ENCODE assay signal across 15 mouse cellular contexts in genomic region chr15:45711109-45711508, GRCm38 (mm10).
DNase-seq lines count a peak whose midpoint lies in the region; ATAC-seq and TF ChIP-seq lines count a peak whose summit lies in the region.
"Had no signal": no experiment of that assay in that cellular context is flagged by ENCODE, and none has a peak within 500 bp of the region (broad histone marks: within the 10 kb centered on the region; RNA-seq: fewer than 3 reads in every experiment).

No protein-coding gene starts in this region.

- DNase-seq in cerebellum, adult 9-10 months: peak; percentile 27
- DNase-seq in cerebellum, adult 11 months: no peak
- no peak for DNase-seq in neural tube, embryonic 10.5 days (ENCODE audit: extremely low spot score, low spot score)
- DNase-seq in hindbrain, postnatal 0 days (ENCODE audit: low spot score): peak; percentile 88
- DNase-seq in telencephalon, adult 2 months (ENCODE audit: low read depth, low spot score): peak; percentile 26
- no peak for DNase-seq in heart, adult 18-20 months
- no peak for DNase-seq in right cerebral cortex, postnatal 4 days
- DNase-seq: adrenal gland, postnatal 25 days; heart, adult 11 months; heart, postnatal 36 days; kidney, adult 18-20 months; lung, adult 2 months; right cerebral cortex, postnatal 25 days; thymus, postnatal 25 days had no signal

- H3K27me3 ChIP-seq in neural tube, embryonic 12.5 days (replicated peaks): no peaks in the 10 kb centered on the region
- no peaks in the 10 kb centered on the region for H3K27me3 ChIP-seq in hindbrain, postnatal 0 days (ENCODE audit: insufficient read depth, low read length)

- ATAC-seq in neural tube, embryonic 12.5 days (ENCODE audit: low FRiP score, low read depth): peak; percentile 44; the same call in 1 of the 2 replicates
- peak; percentile 76 for ATAC-seq in hindbrain, postnatal 0 days

- H3K4me1 ChIP-seq in neural tube, embryonic 12.5 days: no peaks in the 10 kb centered on the region
- no peaks in the 10 kb centered on the region for H3K4me1 ChIP-seq in hindbrain, postnatal 0 days (ENCODE audit: insufficient read depth, low read length)

- no peak overlapping the region for H3K4me2 ChIP-seq in neural tube, embryonic 12.5 days (replicated peaks)
- H3K4me2 ChIP-seq in hindbrain, postnatal 0 days (ENCODE audit: low read depth, low read length): no peak overlapping the region

- TF ChIP-seq CTCF in hindbrain, postnatal 0 days (IDR thresholded peaks at IDR 0.05; ENCODE audit: low read depth): no peak

- 43% methylated on average over 2 of the region's 2 CpGs for WGBS in neural tube, embryonic 12.5 days
- 22% methylated on average over 2 of the region's 2 CpGs for WGBS in hindbrain, postnatal 0 days

- no peak overlapping the region for H3K9ac ChIP-seq in neural tube, embryonic 12.5 days
- H3K9ac ChIP-seq in hindbrain, postnatal 0 days (replicated peaks; ENCODE audit: low read length): no peak overlapping the region

- H3K27ac ChIP-seq in neural tube, embryonic 12.5 days: no peak overlapping the region
- no peak overlapping the region for H3K27ac ChIP-seq in hindbrain, postnatal 0 days

- H3K36me3 ChIP-seq in neural tube, embryonic 12.5 days: no peaks in the 10 kb centered on the region
- no peaks in the 10 kb centered on the region for H3K36me3 ChIP-seq in hindbrain, postnatal 0 days (ENCODE audit: insufficient read depth, low read length)

- no peaks in the 10 kb centered on the region for H3K9me3 ChIP-seq in neural tube, embryonic 12.5 days
- no peaks in the 10 kb centered on the region for H3K9me3 ChIP-seq in hindbrain, postnatal 0 days (ENCODE audit: low read length)

- no peak overlapping the region for H3K4me3 ChIP-seq in neural tube, embryonic 12.5 days
- no peak overlapping the region for H3K4me3 ChIP-seq in hindbrain, postnatal 0 days (ENCODE audit: low read length)

Comparison
In these comparisons a context has a peak if more than half of its experiments do, and no peak if none do; other contexts are left out.
1. DNase-seq: peak in cerebellum, adult 9-10 months (single experiment), hindbrain, postnatal 0 days (single experiment) and telencephalon, adult 2 months (single experiment); none in cerebellum, adult 11 months (single experiment), neural tube, embryonic 10.5 days (single experiment), heart, adult 18-20 months (0 of 2) and right cerebral cortex, postnatal 4 days (single experiment).